Mouse (Mus musculus) small intestine, adult 2 months (tissue): ENCODE data around the gene Nkap.

ENCODE experiments used
- CTCF ChIP-seq: fragments of 200-500 bp; IDR thresholded peaks from 2 replicates; pipeline ENCODE4 v1.5.1; 2012; ENCODE audit warnings: low read depth, mild to moderate bottlenecking, control low read depth, inconsistent platforms, low read length, moderate library complexity, mixed read lengths; ENCODE audit not compliant: insufficient replicate concordance, insufficient read length; ENCODE audit errors: extremely low read depth
- POLR2A ChIP-seq: fragments of 200-500 bp; IDR thresholded peaks from 2 replicates; pipeline ENCODE4 v1.6.1; 2012; ENCODE audit warnings: low read depth, mild to moderate bottlenecking, control low read depth, inconsistent platforms, low read length, moderate library complexity

GRCm38 (mm10) chrX:37103826-37104225 lies 22.8 kb upstream of the Nkap start:
- no peak for TF ChIP-seq POLR2A
- TF ChIP-seq CTCF: peak; percentile 26; the same call in 1 of the 2 replicates
